Mouse (Mus musculus) kidney, embryonic 16.5 days (tissue): ENCODE measurements around the gene Spi1. TPM values are rescaled to one million over a fixed set of nuclear protein-coding genes. Genes with fewer than 3 reads are reported as not detected.

Source experiments
- polyA plus RNA-seq: library from polyadenylated mRNA; unstranded; fragments of >200 nt; fragmentation: Nextera tagmentation; extraction: Ambion mirVana; gene quantifications from 2 replicates; pipeline ENCODE4 v1.2.1, GENCODE M21; 2015

The Spi1 gene
- polyA plus RNA-seq, 1 experiment from 2014 or later = 4.2 TPM

Other genes with a start within 250 kb of the Spi1 start
- gene Mtch2, start 235.2 kb upstream of the Spi1 start, polyA plus RNA-seq = 240 and 244 TPM in 2 replicates
- 6.5 and 7.0 TPM in 2 replicates for gene C1qtnf4, start 196.5 kb upstream of the Spi1 start, polyA plus RNA-seq
- gene Kbtbd4, start 177.7 kb upstream of the Spi1 start, polyA plus RNA-seq = 46.8 and 50.2 TPM in 2 replicates
- 246 and 251 TPM in 2 replicates for gene Ndufs3, start 177.6 kb upstream of the Spi1 start, polyA plus RNA-seq
- 107 and 109 TPM in 2 replicates for gene Celf1, start 142.0 kb upstream of the Spi1 start, polyA plus RNA-seq
- 2.4 and 3.0 TPM in 2 replicates for gene Rapsn, start 46.8 kb upstream of the Spi1 start, polyA plus RNA-seq
- gene Psmc3, start 28.4 kb upstream of the Spi1 start, polyA plus RNA-seq = 357 and 361 TPM in 2 replicates
- gene Slc39a13, start 12.0 kb upstream of the Spi1 start, polyA plus RNA-seq = 44.6 and 57.9 TPM in 2 replicates
- 0.30 and 0.44 TPM in 2 replicates for gene Mybpc3, start 35.8 kb downstream of the Spi1 start, polyA plus RNA-seq
- 9.9 and 10.5 TPM in 2 replicates for gene Madd, start 101.4 kb downstream of the Spi1 start, polyA plus RNA-seq
- gene Nr1h3, start 120.4 kb downstream of the Spi1 start, polyA plus RNA-seq = 3.5 and 4.6 TPM in 2 replicates
- 28.8 and 29.7 TPM in 2 replicates for gene Acp2, start 120.5 kb downstream of the Spi1 start, polyA plus RNA-seq
- 16.2 and 20.6 TPM in 2 replicates for gene Ddb2, start 154.6 kb downstream of the Spi1 start, polyA plus RNA-seq
- gene Pacsin3, start 173.6 kb downstream of the Spi1 start, polyA plus RNA-seq = 47.7 and 49.6 TPM in 2 replicates
- 92.9 and 96.5 TPM in 2 replicates for gene Arfgap2, start 182.6 kb downstream of the Spi1 start, polyA plus RNA-seq